Mouse (Mus musculus) WW6 (cell line): Measurements from ENCODE around the gene Rsph14.

Experiments
- DNase-seq: peaks from one replicate; pipeline ENCODE4 v3.0.0-alpha.2; 2013; ENCODE audit warnings: low read depth, low spot score

The Rsph14 gene

DNA sequence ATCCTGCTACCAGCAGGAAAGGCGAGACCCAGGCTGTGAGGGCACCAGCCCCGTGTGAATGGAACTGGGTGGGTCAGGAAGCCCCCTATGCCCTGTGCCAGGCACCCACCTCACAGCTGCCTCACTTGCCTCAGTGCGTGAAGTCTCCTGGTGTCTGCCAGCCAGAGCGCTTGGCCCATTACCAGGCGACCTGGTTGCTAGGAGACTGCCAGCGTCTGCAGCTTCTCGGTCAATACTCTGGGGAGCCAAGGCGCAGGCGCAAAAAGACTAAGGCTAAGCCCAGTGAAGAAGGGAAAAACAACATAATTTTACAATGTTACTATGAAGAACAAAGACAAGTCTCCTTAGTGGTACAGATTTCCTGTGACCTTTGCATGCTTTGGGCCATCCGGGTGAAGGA lies at the start of gene Rsph14:
TSS of gene Rsph14 (minus strand) at position 192 of the 400 bp plus-strand sequence.
- no peak for DNase-seq

DNA sequence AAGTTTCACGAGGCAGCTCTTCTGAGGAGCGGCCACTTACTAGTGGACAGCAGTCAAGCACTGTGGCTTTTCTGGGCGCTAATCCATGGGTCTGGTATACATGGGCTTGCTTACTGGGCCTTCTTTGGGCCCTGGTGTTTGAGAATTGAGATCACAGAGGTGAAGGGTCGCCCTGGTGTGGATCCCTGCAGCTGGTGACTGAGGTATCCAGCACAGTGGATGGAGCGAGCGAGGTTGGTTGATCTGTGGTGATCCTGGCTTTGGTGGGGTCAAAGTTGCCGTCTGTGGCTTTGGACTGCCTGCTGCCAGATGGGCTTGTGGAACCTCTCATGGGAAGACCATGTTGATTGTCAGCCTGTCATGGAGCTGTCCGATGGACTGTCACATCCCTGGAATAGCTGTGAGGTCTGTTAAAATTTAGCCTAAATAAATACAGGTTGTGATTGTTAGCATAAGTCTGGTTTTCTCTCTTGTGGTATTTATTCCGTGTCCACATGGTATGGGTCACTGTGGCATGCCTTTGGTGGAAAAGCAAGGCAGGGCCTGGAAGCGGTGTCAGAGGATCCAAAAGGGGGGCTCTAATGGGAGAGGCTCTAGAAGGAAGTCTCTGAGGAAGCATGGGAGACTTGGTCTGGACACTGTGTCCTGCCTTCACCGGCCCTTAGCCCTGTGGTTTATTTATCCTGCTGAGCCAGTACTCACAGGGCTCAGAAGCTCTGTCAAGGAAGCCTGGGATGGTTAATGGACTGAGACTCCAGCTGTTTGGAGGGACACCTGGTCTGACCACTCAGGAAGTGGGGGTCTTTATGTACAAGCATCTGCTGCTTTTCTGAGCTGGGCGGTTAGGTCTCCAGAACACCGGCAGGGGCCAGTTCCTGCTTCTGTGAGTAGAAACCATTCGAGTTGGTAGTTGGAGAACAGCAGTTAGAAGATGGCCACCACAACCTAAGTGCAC lies 46.1 kb upstream of the Rsph14 start:
- DNase-seq, result no peak

DNA sequence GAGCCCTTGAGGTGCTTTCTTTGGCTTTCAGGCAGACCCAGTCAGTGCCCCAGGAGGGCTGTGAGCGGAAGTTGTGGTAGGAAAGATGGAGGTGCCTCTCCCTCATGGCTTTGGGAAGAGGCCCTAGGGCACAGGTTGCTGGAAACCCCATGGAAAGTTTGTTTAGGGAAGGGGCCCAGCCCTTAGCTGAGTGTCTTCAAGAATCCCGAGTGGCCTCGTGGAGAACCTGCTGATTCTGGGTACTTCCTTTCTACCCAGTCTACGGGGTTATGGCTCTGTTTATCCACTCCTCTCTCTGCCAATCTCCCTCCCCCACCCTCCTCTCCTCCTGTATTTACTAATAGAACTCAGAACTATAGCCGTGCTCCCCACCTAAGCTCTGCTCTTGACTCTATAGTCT lies 43.3 kb upstream of the Rsph14 start:
- no peak for DNase-seq

DNA sequence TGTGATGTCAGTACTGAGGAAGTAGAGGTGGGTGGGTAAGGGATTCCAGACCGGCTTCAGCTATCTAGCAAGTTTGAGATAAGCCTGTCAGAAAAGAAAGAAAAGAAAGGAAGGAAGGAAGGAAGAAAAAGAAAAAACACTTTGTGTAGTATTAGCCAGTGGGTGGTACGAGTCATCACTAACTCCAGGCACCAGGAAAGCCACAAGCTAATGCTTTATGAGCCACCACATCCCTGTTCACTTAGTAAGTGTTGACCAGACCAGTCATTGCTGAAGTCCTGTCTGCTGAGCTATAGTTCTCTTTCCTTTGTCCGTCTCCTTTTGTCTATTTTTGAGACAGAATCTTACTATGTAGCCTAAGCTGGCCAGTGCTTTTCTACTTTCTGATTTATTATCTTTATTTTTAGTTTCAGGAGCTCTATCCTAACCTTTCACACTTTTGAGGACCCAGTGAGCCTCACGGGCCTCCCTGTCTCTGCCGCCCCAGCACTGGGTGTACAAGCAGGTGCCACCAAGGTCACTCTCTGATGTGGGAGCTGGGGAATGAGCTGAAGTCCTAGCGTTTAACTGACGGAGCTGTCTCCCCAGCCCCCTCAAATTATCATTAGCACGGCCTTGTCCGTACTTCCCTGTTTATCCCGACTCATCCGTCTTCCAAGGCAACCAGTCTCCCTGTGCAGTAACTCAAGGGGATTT lies 38.0 kb upstream of the Rsph14 start:
- DNase-seq, result no peak

DNA sequence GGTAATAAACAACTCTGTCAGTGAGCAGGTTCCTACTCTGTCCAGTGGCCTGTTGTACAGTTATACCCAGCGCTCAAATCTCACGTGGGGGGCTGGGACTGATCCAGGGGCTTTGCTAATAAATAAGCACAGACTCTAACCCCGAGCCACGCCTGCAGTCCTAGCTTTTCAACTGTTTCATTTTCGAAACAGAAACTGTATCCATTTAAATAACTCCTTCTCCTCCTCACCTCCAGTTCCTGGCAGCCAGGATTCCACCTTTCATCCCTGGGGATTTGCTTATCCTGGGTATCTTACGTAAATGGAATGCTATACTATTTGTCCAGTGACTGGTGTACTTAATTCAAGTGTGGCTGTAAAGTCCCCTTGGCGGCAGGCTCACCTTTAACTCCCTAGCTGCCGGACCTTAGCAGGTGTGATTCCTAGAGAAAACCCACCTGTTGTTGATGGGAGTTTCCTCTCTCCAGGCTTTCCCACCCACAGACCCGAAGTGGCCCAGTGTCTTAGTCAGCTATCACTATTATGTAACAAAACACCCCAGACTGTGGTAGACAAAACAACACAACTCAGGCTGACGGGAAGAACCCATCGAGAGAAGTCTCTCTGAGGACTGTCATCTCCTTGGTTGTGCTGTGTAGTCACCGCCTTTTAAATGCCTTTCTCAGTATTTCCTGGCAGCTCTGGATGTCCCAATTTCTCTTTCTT lies 36.4 kb upstream of the Rsph14 start:
- no peak for DNase-seq

DNA sequence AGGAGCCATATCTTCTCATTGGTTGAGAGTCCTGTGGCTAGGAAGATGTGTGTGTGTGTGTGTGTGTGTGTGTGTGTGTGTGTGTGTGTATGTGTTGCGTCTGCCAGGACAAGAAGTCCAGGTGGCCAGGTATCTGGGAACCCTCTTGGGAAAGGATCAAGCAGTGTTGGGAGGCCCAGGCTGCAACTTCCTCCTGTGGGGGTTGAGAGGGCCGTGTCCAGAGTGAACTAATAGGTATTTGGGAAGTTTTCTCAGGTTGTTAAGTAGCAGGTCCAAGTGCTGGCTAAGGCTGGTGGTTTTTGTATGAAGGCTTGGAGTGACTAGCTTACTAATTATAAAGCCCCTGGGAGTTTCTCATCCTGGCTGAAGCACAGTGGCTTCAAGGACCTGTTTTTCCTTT lies 35.7 kb upstream of the Rsph14 start:
- DNase-seq, result no peak

DNA sequence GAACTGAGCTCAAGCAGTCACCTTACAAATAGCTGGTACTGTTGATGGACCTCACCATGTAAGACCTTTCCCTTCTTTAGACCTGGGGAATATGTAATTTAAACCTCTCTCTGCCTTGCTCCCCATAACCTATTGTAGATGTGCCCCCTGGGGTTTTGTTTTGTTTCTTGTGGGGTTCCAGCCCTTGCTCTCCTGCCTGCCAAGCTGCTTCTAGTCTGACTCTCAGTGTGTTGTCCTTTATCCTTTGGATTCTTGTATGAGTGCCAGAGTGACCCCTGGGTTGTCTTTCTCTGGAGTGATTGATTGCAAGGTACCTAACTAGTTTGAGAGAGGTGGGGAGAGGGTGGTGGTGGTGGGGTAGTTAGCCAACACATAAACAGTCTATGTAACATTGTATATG lies 35.1 kb upstream of the Rsph14 start:
- DNase-seq, result no peak

DNA sequence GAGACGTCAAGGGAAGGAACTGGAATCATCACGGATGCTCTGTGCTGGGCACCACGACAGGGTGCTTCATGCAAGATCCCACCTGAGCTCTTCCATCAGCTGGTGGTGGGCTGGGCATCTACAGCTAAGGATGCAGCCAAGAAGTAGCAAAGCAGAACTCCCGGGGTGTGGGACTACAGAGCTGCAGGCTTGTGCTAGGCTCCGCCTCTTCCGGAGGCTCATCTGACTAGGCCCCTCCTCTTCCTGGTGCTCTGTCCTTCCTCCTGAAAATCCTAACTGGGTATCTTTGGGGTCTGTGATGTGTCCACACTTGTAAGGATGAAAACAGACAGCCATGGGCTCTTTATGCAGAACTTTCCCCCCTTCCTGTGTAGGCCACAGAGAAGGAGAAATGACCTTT lies 33.3 kb upstream of the Rsph14 start:
- no peak for DNase-seq

DNA sequence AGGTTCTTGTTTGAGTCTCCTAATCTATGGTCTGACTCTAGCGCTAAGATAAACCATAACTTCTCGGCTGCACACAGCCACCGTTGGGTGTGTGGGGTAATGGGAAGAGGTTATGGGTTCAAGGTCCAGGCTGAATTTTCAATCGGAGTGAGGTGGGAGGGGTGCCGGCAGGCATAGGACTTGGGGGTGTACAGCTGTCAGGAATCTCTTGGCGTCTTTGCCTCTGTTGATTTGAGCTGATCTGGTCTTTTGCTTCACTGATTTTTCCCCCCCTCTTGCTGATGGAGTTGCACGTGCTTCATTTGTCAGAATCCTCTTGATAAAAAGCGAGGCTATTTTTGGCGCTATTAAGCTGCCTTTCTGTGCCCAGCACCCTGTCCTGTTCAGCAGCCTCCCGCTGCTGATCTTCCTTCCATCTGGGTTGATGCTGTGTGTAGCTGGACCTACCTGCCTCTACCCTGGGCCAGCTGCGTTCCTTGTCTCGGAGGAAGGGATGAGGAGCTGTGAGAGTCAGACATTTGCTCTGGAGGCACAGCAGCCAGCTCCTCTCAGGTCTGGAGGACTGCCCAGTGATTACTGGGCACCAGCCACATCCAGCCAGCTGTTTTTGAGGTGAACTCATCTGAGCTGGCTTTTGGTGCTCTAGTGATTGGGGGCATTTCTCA lies 31.0 kb upstream of the Rsph14 start:
- DNase-seq, result no peak

DNA sequence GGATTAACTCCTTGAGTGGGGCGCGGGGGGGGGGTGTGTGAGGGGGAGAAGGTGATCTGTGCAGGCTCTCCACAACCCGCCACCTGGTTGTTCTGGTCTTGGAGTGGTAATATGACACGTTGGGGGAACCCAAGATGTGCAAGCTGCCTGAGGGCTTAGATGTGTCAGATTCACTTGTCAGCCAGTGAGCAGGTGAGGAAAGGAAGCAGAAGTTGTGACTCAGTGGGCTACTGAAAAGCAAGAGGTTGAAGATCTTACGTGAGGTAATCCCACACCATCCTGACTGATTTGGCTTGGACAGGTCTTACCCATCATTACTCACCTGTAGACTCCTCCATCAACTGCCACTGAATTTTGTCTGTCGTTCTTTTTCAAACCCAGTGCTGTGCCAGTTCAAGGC lies 30.2 kb upstream of the Rsph14 start:
- DNase-seq, result no peak

DNA sequence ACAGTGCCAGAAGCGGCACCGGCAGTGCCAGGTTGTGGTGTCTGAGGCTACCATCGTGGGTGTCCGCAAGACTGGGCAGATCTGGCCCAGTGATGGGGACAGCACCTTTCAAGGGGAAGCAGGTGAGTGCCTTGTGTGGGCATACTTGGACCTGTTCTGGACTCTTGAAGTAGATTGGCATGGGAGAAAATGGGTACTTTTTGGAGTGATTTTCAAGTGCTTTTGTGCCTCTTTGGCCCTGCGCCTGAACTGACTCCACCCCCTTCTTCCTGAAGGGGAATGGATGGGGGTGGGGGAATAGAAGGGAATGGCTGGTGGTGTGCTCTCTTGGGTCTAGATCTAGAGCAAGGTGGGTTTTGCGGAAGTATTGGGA lies 29.8 kb upstream of the Rsph14 start:
- DNase-seq, result no peak

DNA sequence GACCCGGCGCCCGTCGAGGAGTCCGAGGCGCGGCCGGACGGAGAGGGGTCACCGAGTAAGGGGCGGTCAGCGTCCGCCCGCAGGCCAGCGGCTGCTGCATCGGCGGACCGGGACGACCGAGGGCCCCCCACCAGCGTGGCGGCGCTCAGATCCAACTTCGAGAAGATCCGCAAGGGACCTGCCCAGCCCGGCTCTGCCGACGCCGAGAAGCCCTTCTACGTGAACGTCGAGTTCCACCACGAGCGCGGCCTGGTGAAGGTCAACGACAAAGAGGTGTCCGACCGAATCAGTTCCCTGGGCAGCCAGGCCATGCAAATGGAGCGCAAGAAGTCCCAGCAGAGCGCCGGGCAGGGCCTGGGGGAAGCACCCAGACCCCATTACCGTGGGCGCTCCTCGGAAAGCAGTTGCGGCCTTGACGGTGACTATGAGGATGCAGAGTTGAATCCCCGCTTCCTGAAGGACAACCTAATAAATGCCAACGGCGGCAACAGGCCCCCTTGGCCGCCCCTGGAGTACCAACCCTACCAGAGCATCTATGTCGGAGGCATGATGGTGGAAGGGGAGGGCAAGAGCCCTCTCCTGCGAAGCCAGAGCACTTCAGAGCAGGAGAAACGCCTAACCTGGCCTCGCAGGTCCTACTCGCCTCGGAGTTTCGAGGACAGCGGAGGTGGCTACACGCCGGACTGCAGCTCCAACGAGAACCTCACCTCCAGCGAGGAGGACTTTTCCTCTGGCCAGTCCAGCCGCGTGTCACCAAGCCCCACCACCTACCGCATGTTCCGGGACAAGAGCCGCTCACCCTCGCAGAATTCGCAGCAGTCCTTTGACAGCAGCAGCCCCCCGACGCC lies 29.2 kb upstream of the Rsph14 start:
- DNase-seq, result no peak

DNA sequence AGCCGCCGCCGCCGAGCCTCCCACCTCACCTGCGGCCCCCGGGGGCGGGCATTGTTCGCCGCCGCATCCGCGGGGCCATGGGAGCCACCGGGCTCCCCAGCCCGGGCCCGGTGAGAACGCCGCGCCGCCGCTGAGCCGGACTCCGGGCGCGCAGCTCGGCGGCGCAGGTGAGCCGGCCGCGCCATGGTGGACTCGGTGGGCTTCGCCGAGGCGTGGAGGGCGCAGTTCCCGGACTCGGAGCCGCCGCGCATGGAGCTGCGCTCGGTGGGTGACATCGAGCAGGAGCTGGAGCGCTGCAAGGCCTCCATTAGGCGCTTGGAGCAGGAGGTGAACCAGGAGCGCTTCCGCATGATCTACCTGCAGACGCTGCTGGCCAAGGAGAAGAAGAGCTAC lies 28.5 kb upstream of the Rsph14 start:
- DNase-seq, result no peak

DNA sequence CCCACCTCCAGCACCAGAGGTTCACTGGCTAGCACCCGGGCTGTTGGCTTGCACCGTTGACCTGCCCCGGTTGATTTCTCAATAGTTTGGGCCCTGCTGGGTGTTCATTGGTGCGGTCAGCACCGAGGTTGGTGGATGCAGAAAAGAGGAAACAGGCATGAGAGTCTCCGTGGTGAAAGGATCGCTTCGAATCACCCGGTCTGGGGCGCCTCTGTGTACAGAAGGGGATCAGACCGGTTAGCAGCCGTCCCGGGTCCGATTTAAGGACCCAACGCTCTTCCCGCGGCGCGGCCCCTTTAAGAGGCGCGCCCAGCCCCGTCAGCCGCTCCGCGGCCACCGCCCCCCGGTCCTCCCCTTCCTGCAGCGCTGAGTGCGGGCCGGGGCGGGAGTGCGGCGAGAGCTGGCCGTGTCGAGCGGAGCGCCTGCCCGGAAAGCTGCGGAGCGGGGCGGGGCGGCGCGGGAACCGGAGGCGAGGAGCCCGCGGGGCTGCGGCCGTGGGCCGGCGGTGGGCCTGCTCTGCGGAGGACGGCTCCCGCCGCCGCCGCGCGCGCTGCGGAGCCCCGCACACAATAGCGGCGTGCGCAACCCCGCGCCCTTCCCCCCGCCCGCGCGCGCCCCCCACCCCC lies 27.9 kb upstream of the Rsph14 start, which contains the start of gene Bcr:
TSS of gene Bcr (plus strand) at position 376 of the 626 bp plus-strand sequence.
- DNase-seq, result no peak

DNA sequence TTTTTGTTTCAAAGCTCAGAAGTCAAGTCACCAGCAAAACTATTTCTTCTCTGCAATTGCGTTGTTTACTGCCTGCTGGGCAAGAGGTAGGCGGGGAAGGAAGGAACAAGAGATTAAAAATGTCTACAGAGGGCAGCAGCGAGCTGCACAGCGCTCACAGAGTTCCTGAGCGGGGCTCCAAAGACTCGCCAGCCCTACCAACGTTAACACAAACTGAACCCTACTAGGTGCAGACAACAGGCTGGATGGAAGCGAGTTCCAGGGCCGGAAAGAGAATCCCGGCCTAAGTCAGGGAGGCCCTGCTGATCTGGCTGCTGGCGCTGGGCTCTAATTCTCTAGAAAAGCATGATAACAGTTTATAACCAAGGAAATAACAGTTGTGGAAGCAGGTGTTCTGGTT lies 27.0 kb upstream of the Rsph14 start:
- no peak for DNase-seq

DNA sequence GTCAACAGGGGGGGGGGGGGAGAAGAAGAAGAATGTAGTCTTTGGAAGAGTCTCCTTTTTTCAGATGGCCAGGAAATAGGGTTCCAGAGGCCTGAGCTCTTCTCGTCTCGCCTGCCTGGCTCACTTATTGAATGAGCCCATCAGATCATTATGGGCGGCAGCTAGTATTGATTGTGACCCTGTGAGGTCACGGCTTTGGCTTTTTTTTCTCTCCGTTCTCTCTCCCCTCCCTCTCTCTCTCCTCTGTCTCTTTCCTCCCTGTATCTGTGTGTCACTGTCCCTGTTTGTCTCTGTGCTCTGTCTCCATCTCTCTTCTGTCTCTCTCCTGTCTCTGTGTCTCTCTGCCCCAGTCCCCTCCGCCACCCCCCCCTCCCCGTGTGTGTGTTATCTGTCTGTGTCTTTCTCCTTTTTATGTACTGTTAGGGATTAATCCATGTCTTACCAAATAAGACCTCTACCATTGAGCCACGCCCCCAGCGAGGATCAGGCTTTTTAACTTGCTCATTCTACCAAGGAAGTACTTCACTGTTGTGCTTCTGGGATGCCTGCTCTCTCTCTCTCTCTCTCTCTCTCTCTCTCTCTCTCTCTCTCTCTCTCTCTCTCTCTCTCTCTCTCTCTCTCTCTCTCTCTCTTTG lies 26.5 kb upstream of the Rsph14 start:
- DNase-seq, result no peak

DNA sequence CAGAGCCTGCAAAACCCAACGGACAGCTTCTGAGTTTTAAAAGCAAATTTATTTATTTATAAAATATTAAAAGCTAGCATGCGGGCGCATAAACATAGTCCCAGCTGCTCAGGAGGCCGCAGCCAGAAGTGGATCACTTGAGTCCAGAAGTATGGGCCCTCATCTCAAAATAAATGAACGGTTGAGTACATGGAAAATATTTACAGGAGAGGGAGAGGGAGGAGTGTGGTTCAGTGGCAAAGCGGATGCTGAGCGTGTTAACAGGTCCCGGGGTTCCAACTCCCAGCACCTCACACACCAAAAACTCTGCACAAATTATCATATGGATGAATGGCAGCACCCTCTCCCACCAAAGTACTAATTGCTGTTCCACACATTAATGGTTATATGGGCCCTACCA lies 25.9 kb upstream of the Rsph14 start:
- DNase-seq, result no peak

DNA sequence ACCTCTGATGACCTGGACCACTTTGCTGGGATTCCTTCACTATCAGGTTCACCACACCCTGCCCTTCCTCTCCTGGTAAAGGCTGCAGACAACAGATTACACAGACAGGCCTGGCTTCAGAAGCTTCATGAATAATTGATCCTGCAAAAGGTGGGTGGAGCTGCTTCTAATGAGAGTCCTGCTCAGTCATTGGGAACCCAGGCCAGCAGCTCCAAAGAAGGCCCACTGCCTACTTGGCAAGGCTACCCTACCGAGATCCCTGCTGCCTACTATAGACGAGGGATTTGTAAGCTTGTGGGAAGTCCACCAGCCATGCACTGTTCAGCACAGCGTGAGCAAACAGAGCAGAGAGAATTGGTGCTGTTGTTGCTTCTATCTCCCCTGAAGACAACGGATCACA lies 23.9 kb upstream of the Rsph14 start:
- no peak for DNase-seq

DNA sequence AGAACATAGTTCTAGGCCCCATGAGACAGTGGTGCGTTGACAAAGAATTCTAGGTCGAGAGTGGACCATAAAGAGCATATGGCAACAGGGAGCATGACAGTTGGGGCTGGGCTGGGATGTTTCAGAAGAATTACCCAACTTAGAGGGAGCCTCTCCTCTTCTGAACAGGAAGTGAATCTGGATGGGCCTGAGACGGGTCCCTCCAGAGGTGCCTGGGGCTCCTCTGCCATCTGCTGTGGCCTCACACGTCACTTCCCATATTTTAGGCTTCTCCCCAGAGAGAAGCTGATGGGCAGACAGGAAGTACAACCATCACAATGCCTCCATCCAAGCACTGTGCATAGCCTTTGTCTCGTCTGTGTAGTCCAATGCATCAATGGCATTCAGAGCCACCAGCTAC lies 23.3 kb upstream of the Rsph14 start:
- no peak for DNase-seq

DNA sequence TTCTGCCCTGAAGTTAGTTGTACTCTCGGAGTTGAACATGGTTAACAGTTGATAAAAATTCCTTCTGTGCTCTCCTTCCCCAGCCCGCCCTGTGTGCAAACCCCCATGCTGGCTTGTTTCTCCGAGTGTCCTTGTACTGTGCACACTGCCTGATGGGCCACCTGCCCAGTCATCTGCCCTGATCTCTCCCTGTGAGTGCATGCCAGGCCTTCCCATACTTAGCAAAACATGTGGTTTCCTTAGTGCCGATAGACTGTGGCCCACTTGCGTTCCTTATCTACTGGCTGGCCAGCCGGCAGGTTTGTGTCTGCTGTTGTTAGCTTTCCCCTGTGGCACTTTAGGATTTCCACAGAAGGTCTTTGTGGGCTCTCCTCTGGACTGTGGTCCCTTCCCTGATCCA lies 21.7 kb upstream of the Rsph14 start:
- DNase-seq, result no peak
